16 mouse cellular contexts compared by ENCODE assay signal in the genomic region with DNA sequence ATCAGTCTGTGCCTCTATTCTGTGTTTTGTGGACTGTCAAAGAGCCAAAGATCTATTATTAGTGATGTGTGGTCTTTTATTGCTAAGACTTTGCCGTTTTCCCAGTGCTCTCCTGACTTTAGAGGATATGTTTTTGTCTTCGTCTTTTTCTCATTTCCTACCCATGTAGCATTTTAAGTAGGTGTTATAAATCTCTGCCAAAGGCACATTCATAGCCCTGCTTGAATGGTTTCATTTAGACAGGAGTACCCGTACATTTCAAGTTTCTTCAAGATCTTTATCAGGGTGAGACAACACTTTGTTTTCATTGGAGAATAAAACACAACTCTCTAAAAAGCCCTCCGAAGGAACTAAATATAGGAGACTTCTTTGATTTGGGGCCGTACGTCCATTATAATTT.
A peak's percentile ranks its signal among the peaks of the same experiment; 100 is the strongest.
DNase-seq lines count a peak whose midpoint lies in the region; ATAC-seq and TF ChIP-seq lines count a peak whose summit lies in the region.
"Had no signal": no experiment of that assay in that cellular context is flagged by ENCODE, and none has a peak within 500 bp of the region (broad histone marks: within the 10 kb centered on the region; RNA-seq: fewer than 3 reads in every experiment).

No protein-coding gene starts in this region.

- no peaks in the 10 kb centered on the region for H3K27me3 ChIP-seq in hindbrain, embryonic 15.5 days
- no peaks in the 10 kb centered on the region for H3K27me3 ChIP-seq in hindbrain, embryonic 11.5 days (ENCODE audit: control insufficient read depth, insufficient read depth, low read length)
- H3K27me3 ChIP-seq in neural tube, embryonic 12.5 days (replicated peaks), result no peaks in the 10 kb centered on the region
- H3K27me3 ChIP-seq in neural tube, embryonic 15.5 days (replicated peaks), result no peaks in the 10 kb centered on the region
- no peaks in the 10 kb centered on the region for H3K27me3 ChIP-seq in neural tube, embryonic 14.5 days (ENCODE audit: control insufficient read depth, insufficient read depth, low read length)
- H3K27me3 ChIP-seq: embryonic facial prominence, embryonic 12.5 days; forebrain, embryonic 15.5 days; heart, embryonic 12.5 days had no signal

- DNase-seq in hindbrain, embryonic 11.5 days (ENCODE audit: low spot score), result no peak
- no peak for DNase-seq in layer of hippocampus, adult 2 months (ENCODE audit: low spot score in 2 of 2)
- no peak for DNase-seq in layer of hippocampus, adult 9-11 months
- DNase-seq in left cerebral cortex, postnatal 4 days, result no peak
- DNase-seq: adrenal gland, adult 2 months; adrenal gland, postnatal 25 days; cerebellum, adult 2 months; cerebellum, postnatal 10 days; gastrocnemius, postnatal 14 days had no signal

- H3K9ac ChIP-seq in hindbrain, embryonic 15.5 days, result no peak overlapping the region
- H3K9ac ChIP-seq in hindbrain, embryonic 11.5 days (ENCODE audit: low read depth, low read length), result no peak overlapping the region
- no peak overlapping the region for H3K9ac ChIP-seq in neural tube, embryonic 12.5 days
- no peak overlapping the region for H3K9ac ChIP-seq in neural tube, embryonic 15.5 days (replicated peaks)
- H3K9ac ChIP-seq in neural tube, embryonic 14.5 days (replicated peaks; ENCODE audit: low read depth, low read length), result no peak overlapping the region
- H3K9ac ChIP-seq: embryonic facial prominence, embryonic 12.5 days; forebrain, embryonic 15.5 days; heart, embryonic 12.5 days had no signal

- no peak overlapping the region for H3K4me3 ChIP-seq in hindbrain, embryonic 15.5 days
- H3K4me3 ChIP-seq in hindbrain, embryonic 11.5 days (ENCODE audit: low read depth, low read length), result no peak overlapping the region
- peak overlapping the region; percentile 22; the same call in 1 of the 2 replicates for H3K4me3 ChIP-seq in layer of hippocampus, adult 2 months
- no peak overlapping the region for H3K4me3 ChIP-seq in neural tube, embryonic 12.5 days
- no peak overlapping the region for H3K4me3 ChIP-seq in neural tube, embryonic 15.5 days (replicated peaks)
- no peak overlapping the region for H3K4me3 ChIP-seq in neural tube, embryonic 14.5 days (ENCODE audit: low read depth, low read length)
- H3K4me3 ChIP-seq: embryonic facial prominence, embryonic 12.5 days; forebrain, embryonic 15.5 days; heart, embryonic 12.5 days had no signal

- H3K4me2 ChIP-seq in hindbrain, embryonic 15.5 days, result no peak overlapping the region
- no peak overlapping the region for H3K4me2 ChIP-seq in hindbrain, embryonic 11.5 days (replicated peaks; ENCODE audit: low read depth, low read length)
- H3K4me2 ChIP-seq in neural tube, embryonic 12.5 days (replicated peaks), result no peak overlapping the region
- H3K4me2 ChIP-seq in neural tube, embryonic 15.5 days, result no peak overlapping the region
- no peak overlapping the region for H3K4me2 ChIP-seq in neural tube, embryonic 14.5 days (ENCODE audit: low read depth, low read length)
- H3K4me2 ChIP-seq: embryonic facial prominence, embryonic 12.5 days; forebrain, embryonic 15.5 days; heart, embryonic 12.5 days had no signal

- TF ChIP-seq CTCF in layer of hippocampus, adult 2 months (conservative IDR thresholded peaks at IDR 0.05), result no peak

- no peaks in the 10 kb centered on the region for H3K9me3 ChIP-seq in hindbrain, embryonic 15.5 days
- H3K9me3 ChIP-seq in hindbrain, embryonic 11.5 days (ENCODE audit: control insufficient read depth, low read length), result no peaks in the 10 kb centered on the region
- no peaks in the 10 kb centered on the region for H3K9me3 ChIP-seq in neural tube, embryonic 12.5 days
- no peaks in the 10 kb centered on the region for H3K9me3 ChIP-seq in neural tube, embryonic 15.5 days (replicated peaks)
- no peaks in the 10 kb centered on the region for H3K9me3 ChIP-seq in neural tube, embryonic 14.5 days (ENCODE audit: control insufficient read depth, low read length)
- H3K9me3 ChIP-seq: embryonic facial prominence, embryonic 12.5 days; forebrain, embryonic 15.5 days; heart, embryonic 12.5 days had no signal

- H3K27ac ChIP-seq in hindbrain, embryonic 15.5 days (replicated peaks), result no peak overlapping the region
- H3K27ac ChIP-seq in hindbrain, embryonic 11.5 days (ENCODE audit: low read depth, low read length), result no peak overlapping the region
- H3K27ac ChIP-seq in layer of hippocampus, adult 2 months, result peak overlapping the region; percentile 5; the same call in 1 of the 2 replicates
- no peak overlapping the region for H3K27ac ChIP-seq in neural tube, embryonic 12.5 days
- H3K27ac ChIP-seq in neural tube, embryonic 15.5 days (replicated peaks), result no peak overlapping the region
- H3K27ac ChIP-seq in neural tube, embryonic 14.5 days (ENCODE audit: low read depth, low read length), result no peak overlapping the region
- H3K27ac ChIP-seq: embryonic facial prominence, embryonic 12.5 days; forebrain, embryonic 15.5 days had no signal

- no peaks in the 10 kb centered on the region for H3K4me1 ChIP-seq in hindbrain, embryonic 15.5 days (replicated peaks)
- no peaks in the 10 kb centered on the region for H3K4me1 ChIP-seq in hindbrain, embryonic 11.5 days (replicated peaks; ENCODE audit: control insufficient read depth, insufficient read depth, low read length)
- peaks cover 3% of the 10 kb centered on the region; the same call in 1 of the 2 replicates for H3K4me1 ChIP-seq in neural tube, embryonic 12.5 days
- H3K4me1 ChIP-seq in neural tube, embryonic 15.5 days, result no peaks in the 10 kb centered on the region
- H3K4me1 ChIP-seq in neural tube, embryonic 14.5 days (ENCODE audit: control insufficient read depth, insufficient read depth, low read length), result no peaks in the 10 kb centered on the region
- H3K4me1 ChIP-seq: embryonic facial prominence, embryonic 12.5 days; forebrain, embryonic 15.5 days; heart, embryonic 12.5 days had no signal

- WGBS in hindbrain, embryonic 15.5 days, result 49% methylated on average over 6 of the region's 6 CpGs
- WGBS in hindbrain, embryonic 11.5 days, result 69% methylated on average over 6 of the region's 6 CpGs
- WGBS in neural tube, embryonic 12.5 days, result 30% methylated on average over 6 of the region's 6 CpGs
- 21% methylated on average over 6 of the region's 6 CpGs for WGBS in neural tube, embryonic 15.5 days
- WGBS in neural tube, embryonic 14.5 days, result 24% methylated on average over 6 of the region's 6 CpGs

- no peaks in the 10 kb centered on the region for H3K36me3 ChIP-seq in hindbrain, embryonic 15.5 days
- H3K36me3 ChIP-seq in hindbrain, embryonic 11.5 days (ENCODE audit: control insufficient read depth, insufficient read depth, low read length), result no peaks in the 10 kb centered on the region
- H3K36me3 ChIP-seq in neural tube, embryonic 12.5 days, result no peaks in the 10 kb centered on the region
- H3K36me3 ChIP-seq in neural tube, embryonic 15.5 days, result no peaks in the 10 kb centered on the region
- H3K36me3 ChIP-seq in neural tube, embryonic 14.5 days (ENCODE audit: control insufficient read depth, insufficient read depth, low read length), result no peaks in the 10 kb centered on the region
- H3K36me3 ChIP-seq: embryonic facial prominence, embryonic 12.5 days; forebrain, embryonic 15.5 days; heart, embryonic 12.5 days had no signal

- peak; percentile 56 for ATAC-seq in hindbrain, embryonic 15.5 days (ENCODE audit: low FRiP score, low read depth)
- no peak for ATAC-seq in hindbrain, embryonic 11.5 days (ENCODE audit: low FRiP score)
- ATAC-seq in neural tube, embryonic 12.5 days (ENCODE audit: low FRiP score, low read depth), result peak; percentile 25; the same call in 1 of the 2 replicates
- no peak for ATAC-seq in neural tube, embryonic 15.5 days (ENCODE audit: low FRiP score)
- peak; percentile 69; the same call in 1 of the 2 replicates for ATAC-seq in neural tube, embryonic 14.5 days (ENCODE audit: low read depth)
- ATAC-seq: forebrain, embryonic 15.5 days had no signal

- intact Hi-C loops in left cerebral cortex, postnatal 4 days (cut with DNase I), result no loop called here

Comparison
In these comparisons a context has a peak if more than half of its experiments do, and no peak if none do; other contexts are left out.
1. ATAC-seq: peak in hindbrain, embryonic 15.5 days (single experiment), neural tube, embryonic 12.5 days (single experiment) and neural tube, embryonic 14.5 days (single experiment); none in hindbrain, embryonic 11.5 days (single experiment) and neural tube, embryonic 15.5 days (single experiment).